Mouse (Mus musculus) Patski (cell line): ENCODE results near the gene Unc13b. TPM values are rescaled to one million over a fixed set of nuclear protein-coding genes. Genes with fewer than 3 reads are reported as not detected.

Experiments
- ATAC-seq: fragments of 100-300 bp; one replicate; pipeline ENCODE4 v1.8.0; 2021
- CTCF ChIA-PET: fragments of 350-600 bp; sonication (Branson Sonifier 250); formaldehyde crosslinking; loops from one replicate; lab custom pipeline; 2022; ENCODE audit warnings: inconsistent platforms; lab: Charles Lee
- POLR2A ChIA-PET: fragments of 350-600 bp; sonication (Branson Sonifier 250); formaldehyde crosslinking; loops from one replicate; lab custom pipeline; 2022; ENCODE audit warnings: antibody characterized with exemption, inconsistent platforms; lab: Charles Lee
- DNase-seq: peaks from one replicate; pipeline ENCODE4 v3.0.0-alpha.2; 2011; ENCODE audit warnings: low read depth, low spot score
- H3K27me3 ChIP-seq: fragments of 371-371 bp; one replicate; pipeline ENCODE4 v1.5.1; 2021
- CTCF ChIP-seq: fragments of 100-300 bp; IDR thresholded peaks from one replicate; pipeline ENCODE4 v1.5.1; 2021
- in situ Hi-C: fragments of 300-500 bp; cut with MboI; formaldehyde crosslinking; loops from 3 replicates; pipeline ENCODE4 v1.11.1; 2018; ENCODE audit warnings: low pct_unique_long_range_greater_than_20kb, mixed read lengths
- polyA plus RNA-seq: library from polyadenylated mRNA; unstranded; gene quantifications from one replicate; pipeline ENCODE4 v1.2.3, GENCODE M21; 2021

Unc13b gene
- polyA plus RNA-seq, 1 experiment from 2014 or later: 8.2 TPM

GRCm38 (mm10) chr4:43037860-43038566, 20.7 kb upstream of the Unc13b start:
- TF ChIP-seq CTCF: no peak
- in situ Hi-C loops: no loop called here

GRCm38 (mm10) chr4:43038567-43039495, 19.9 kb upstream of the Unc13b start:
- DNase-seq: no peak
- no peaks in the 10 kb centered on the region for H3K27me3 ChIP-seq
- peak; percentile 74 for ATAC-seq
- in situ Hi-C loops: no loop called here
- ChIA-PET CTCF (no interaction called here), POLR2A (interaction anchor here (0.6 to 1.4 kb wide), 5 partner anchors 10 to 419 kb away, joined by 3 to 4 read pairs (median 4); partner anchors contain the start of gene Pigo)
- no peak for TF ChIP-seq CTCF

More at GRCm38 (mm10) chr4:43037860-43038566, 20.7 kb upstream of the Unc13b start:
- ChIA-PET POLR2A (interaction anchor here (0.6 to 1.4 kb wide), 4 partner anchors 12 to 420 kb away, joined by 3 to 4 read pairs (median 4); partner anchors contain the start of gene Pigo), CTCF (no interaction called here)
- H3K27me3 ChIP-seq: no peaks in the 10 kb centered on the region
- DNase-seq (no peak), ATAC-seq (no peak)

- DNase-seq: no peak
- H3K27me3 ChIP-seq: no peaks in the 10 kb centered on the region
- in situ Hi-C loops: no loop called here
- POLR2A ChIA-PET: interaction anchor here (0.6 to 1.4 kb wide), 3 partner anchors 8 to 14 kb away, joined by 3 to 4 read pairs (median 3); partner anchors contain the start of genes Pigo and Stoml2
- CTCF ChIA-PET: no interaction called here
- peak; percentile 14 for ATAC-seq
- no peak for TF ChIP-seq CTCF
These were observed 19.1 kb upstream of the Unc13b start for GRCm38 (mm10) chr4:43039609-43040008.

GRCm38 (mm10) chr4:43040114-43040572, 18.6 kb upstream of the Unc13b start:
- TF ChIP-seq CTCF: no peak
- ChIA-PET POLR2A (interaction anchor here (1.0 to 1.1 kb wide), 2 partner anchors 8 to 10 kb away, joined by 3 read pairs; partner anchors contain the start of gene Stoml2), CTCF (no interaction called here)
- DNase-seq (peak; percentile 89), ATAC-seq (peak; percentile 90)
- in situ Hi-C loops: no loop called here
- no peaks in the 10 kb centered on the region for H3K27me3 ChIP-seq

- in situ Hi-C loops: no loop called here
- H3K27me3 ChIP-seq: no peaks in the 10 kb centered on the region
- DNase-seq (no peak), ATAC-seq (no peak)
- ChIA-PET POLR2A (interaction anchor here (1.0 kb wide), 1 partner anchor 10 kb away, joined by 3 read pairs; no protein-coding TSS in a partner anchor), CTCF (interaction anchor here (0.8 kb wide), 1 partner anchor 15 kb away, joined by 3 read pairs; the partner anchor contains the start of gene Pigo)
- no peak for TF ChIP-seq CTCF
These were observed 17.7 kb upstream of the Unc13b start for GRCm38 (mm10) chr4:43040881-43041547.

- H3K27me3 ChIP-seq: no peaks in the 10 kb centered on the region
- in situ Hi-C loops: no loop called here
- DNase-seq: no peak
- TF ChIP-seq CTCF: no peak
- ChIA-PET CTCF (no interaction called here), POLR2A (no interaction called here)
- no peak for ATAC-seq
These were observed 15.0 kb upstream of the Unc13b start for GRCm38 (mm10) chr4:43043644-43044357.

GRCm38 (mm10) chr4:43044673-43045072, 14.1 kb upstream of the Unc13b start:
- no peaks in the 10 kb centered on the region for H3K27me3 ChIP-seq
- ChIA-PET POLR2A (interaction anchor here (0.6 kb wide), 1 partner anchor 36 kb away, joined by 3 read pairs; no protein-coding TSS in a partner anchor), CTCF (no interaction called here)
- no peak for TF ChIP-seq CTCF
- in situ Hi-C loops: loop anchor here (5.0 kb wide), 1 partner anchor 378 kb away; no protein-coding TSS in a partner anchor
- DNase-seq: no peak
- no peak for ATAC-seq

GRCm38 (mm10) chr4:43045285-43045658, 13.5 kb upstream of the Unc13b start:
- H3K27me3 ChIP-seq: no peaks in the 10 kb centered on the region
- in situ Hi-C loops: loop anchor here (5.0 kb wide), 1 partner anchor 377 kb away; no protein-coding TSS in a partner anchor
- TF ChIP-seq CTCF: no peak
- ATAC-seq (no peak), DNase-seq (no peak)
- POLR2A ChIA-PET: interaction anchor here (0.6 kb wide), 1 partner anchor 35 kb away, joined by 3 read pairs; no protein-coding TSS in a partner anchor
- CTCF ChIA-PET: no interaction called here
